Mouse (Mus musculus) adrenal gland, adult 2 months (tissue): ENCODE measurements around the gene Ssbp3. TPM values are rescaled to one million over a fixed set of nuclear protein-coding genes. Genes with fewer than 3 reads are reported as not detected.

Experiments
- DNase-seq: peaks from one replicate; pipeline ENCODE4 v3.0.0; 2021
- long read RNA-seq: library from polyadenylated mRNA; stranded (forward); transcript quantifications from one replicate; pipeline ENCODE4 v2.0.0, GENCODE M21; 2021
- polyA plus RNA-seq: library from polyadenylated mRNA; depleted of rRNA; stranded (reverse); fragments of >200 nt; gene quantifications from 2 replicates; pipeline ENCODE4 v1.2.3, GENCODE M21; 2012; rRNA removed
- total RNA-seq, 2 experiments: library from RNA; stranded (reverse); gene quantifications; 2 replicates each; pipeline ENCODE4 v1.2.3; 2021

Ssbp3 gene
- total RNA-seq (10 to 100 TPM; 73.9 to 88.5 TPM), polyA plus RNA-seq (54.3 and 85.0 TPM in 2 replicates)
- long read RNA-seq, transcript Ssbp3-202 (17 exons, 1,924 nt) = major isoform, 58 of 81 reads
- long read RNA-seq, partial matches to known transcripts = 6 of 81 reads
- long read RNA-seq, other reads (novel, unspliced or antisense) = 16 of 81 reads

- DNase-seq = peak; percentile 83
Measured at GRCm38 (mm10) chr4:106910201-106911172, at the start of gene Ssbp3. Gene Ssbp3 (plus strand): TSS chr4:106910701.

DNA sequence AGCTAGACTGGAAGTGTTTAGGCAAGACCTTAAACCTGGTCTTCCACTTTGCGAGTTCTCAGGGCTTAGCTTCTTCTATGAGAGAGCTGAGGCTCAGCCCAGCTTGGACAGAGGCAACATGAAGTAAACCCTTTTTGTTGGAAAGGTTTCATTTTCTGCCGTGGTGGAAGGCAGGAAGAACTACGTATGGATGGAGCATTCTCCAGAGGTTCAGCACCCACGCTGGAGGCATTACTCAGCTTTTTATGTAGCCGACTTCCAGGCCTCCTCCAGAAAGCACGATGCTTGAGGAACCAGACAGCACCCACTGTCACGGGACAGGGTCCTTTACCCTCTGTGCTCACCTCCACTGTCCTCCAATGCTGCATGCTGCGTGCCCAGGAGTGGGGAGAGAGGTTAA lies 48.6 kb upstream of the Ssbp3 start:
- no peak for DNase-seq

GRCm38 (mm10) chr4:106862317-106862716 lies 48.2 kb upstream of the Ssbp3 start:
- DNase-seq = no peak

DNA sequence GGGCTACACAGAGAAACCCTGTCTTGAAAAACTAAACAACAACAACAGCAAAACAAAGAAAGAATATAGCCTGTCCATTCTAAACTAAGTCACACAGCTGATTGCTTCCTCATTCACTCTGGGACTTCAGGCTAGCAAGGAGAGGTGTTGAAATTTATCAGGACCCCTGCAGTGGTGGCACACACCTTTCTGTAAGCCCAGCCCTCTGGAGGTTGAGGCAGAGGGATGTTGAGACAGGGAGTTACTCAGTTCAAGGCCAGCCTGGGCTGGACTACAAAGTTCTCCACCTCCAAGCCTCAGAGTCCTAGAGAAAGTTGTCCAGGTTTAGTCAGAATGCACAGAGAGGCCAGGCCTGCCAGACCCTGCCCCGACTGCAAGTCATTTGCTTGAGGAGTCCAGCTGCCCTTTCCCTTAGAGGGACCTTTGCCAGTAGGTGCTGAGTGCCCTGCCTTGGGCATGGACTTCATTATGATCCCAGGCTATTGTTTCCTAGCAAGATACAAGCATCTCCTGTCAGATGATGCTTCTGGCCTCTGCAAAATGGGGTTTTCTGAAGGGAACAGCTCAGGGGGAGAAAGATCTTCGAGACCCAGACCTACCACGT lies 47.6 kb upstream of the Ssbp3 start:
- DNase-seq = no peak

- no peak for DNase-seq
Measured at GRCm38 (mm10) chr4:106865415-106866110, 44.9 kb upstream of the Ssbp3 start.

- no peak for DNase-seq
Measured at GRCm38 (mm10) chr4:106866381-106866780, 44.1 kb upstream of the Ssbp3 start.

GRCm38 (mm10) chr4:106866845-106867244 lies 43.7 kb upstream of the Ssbp3 start:
- peak; percentile 62 for DNase-seq

DNA sequence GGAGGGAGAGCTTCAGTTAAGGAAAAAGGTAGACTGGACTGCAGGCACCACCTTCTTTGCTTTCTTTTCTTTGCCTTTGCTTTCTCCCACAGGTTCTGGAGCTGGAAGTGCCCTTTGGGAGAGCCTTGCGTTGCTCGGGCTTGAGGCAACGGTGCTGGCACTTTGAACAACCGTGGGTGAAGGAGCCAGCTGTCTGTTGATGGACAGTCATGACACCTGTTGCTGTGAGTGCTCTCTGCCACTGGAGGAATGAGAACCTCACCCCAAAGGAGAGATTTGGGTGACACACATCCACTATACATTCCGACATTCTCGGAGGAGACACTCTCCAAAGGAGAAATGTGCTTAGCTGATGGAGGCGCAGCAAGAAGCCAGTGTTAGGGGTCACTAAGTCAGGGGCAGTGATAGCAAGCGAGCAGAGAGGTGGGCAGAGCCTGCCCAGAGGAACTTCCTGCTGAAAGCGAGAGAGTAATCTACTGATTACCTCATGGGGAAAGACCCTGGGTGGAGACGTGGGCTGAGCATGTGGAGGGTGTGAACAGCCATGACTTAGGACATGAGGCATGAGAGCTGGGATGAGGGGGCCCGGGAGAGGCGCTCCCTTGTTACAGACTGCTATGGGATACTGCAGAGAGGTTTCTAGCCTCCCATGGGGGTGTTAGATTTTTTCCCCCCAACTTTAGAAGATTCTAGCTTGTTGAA lies 41.6 kb upstream of the Ssbp3 start:
- no peak for DNase-seq

DNA sequence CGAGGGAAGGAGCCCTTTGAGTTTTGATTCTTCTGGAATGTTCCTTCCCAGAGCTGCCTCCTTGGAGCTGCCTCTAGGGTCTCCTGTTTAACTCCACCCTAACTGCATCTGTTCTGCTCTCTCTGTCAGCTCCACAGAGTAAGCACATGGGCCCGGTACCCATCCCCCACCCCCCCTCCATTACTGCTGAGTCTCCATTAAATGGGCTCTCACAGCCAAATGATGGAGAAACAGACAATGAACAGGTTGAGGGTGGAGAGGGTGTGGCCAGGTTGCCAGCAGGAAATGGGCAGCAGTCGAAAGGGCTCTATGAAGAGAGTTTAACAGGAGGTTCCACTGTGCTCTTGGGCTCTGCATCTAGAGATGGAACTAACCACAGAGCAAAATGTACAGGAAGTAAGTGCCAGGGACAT lies 41.0 kb upstream of the Ssbp3 start:
- no peak for DNase-seq

- no peak for DNase-seq
Measured at GRCm38 (mm10) chr4:106870556-106870955, 39.9 kb upstream of the Ssbp3 start.

DNA sequence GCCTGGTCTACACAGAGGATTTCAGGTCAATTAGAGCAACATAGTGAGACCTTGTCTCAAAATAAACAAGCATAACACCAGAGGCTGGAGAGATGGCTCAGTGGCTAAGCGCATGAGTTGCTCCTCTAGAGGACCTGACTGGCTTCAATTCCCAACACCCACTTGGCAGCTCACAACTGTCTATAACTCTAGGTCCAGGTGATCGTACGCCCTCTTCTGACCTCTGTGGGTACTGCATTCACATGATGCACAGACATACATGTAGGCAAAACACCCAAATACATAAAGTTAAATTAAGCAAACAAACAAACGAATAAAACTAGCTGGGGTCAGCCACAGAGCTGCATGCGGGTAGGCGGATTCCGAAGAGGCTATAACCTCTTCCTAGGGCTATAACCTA lies 36.0 kb upstream of the Ssbp3 start:
- DNase-seq = no peak

- DNase-seq = no peak
Measured at GRCm38 (mm10) chr4:106881101-106881500, 29.4 kb upstream of the Ssbp3 start.

DNA sequence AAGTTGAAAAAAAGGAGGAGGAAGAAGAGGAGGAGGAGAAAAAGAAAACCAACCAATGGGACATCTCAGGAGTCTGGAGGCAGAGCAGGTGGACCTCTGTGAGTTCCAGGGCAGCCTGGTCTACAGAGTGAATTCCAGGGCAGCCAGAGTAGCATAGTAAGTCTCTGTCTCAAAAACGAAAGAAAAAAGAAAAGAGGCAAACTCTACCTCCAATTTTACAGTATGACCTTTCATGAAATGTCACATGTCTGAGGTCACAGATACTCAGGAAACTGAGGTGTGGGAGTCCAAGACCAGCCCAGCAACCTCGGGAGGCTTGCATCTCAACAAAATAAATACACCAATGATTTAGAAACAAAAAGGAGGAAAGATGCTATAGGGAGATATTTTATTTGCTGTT lies 27.4 kb upstream of the Ssbp3 start:
- no peak for DNase-seq

DNA sequence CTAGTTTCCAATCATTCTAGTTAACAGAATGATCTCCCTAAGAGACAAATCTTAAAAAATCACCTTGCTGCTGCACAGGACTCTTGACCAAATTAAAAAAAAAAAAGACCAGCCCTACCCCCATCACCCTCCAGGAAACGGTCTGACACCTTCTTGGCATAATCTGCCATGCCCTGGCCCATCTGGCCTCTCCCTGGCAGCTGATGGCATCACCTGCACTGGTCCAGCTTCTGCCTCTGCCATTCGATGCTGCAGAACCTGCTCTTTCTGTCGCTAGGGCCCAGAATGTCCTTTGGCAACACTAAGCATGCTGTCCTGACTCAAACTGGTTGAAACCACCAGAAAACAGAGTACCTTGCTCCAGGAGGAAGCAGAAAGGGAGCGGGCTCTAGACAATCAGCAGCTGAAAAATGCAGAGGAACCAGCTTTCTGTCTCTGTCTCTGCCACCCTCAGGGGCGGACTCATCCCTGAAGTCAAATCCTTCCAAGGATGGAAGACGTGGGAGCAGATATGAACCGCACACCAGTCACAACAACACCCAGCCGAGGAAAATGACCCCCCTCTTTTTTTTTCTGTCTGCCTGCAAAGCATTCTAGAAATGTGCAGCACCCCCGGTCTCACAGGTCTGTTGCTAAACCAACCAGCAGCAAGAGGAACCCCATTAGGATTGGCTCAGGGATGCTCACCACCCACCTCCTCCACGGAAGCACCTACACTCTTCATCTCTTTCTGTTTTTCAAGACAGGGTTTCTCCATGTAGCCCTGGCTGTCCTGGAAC lies 24.0 kb upstream of the Ssbp3 start:
- DNase-seq = no peak

GRCm38 (mm10) chr4:106896086-106896485 lies 14.4 kb upstream of the Ssbp3 start:
- DNase-seq = no peak

DNA sequence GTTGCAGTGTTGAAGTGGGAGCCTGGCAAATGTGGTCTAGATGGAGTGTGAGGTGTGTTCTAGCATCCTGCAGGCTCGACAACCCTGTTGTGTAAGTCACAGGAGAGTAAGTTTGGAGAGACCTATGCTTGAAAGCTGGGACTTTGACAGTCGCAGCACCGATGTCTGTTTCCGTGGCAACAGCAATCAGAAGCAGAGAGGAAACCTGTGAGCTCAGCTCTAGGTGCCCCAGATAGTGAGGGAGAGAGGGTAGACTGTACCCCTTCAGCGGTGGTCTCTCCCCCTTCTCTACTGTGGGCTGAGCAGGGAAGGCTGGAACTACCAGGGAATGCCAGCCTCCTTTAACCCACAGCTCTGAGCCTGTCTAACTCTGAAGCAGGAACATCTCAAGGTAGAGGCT lies 11.6 kb upstream of the Ssbp3 start:
- DNase-seq = no peak

GRCm38 (mm10) chr4:106899471-106899870 lies 11.0 kb upstream of the Ssbp3 start:
- no peak for DNase-seq

DNA sequence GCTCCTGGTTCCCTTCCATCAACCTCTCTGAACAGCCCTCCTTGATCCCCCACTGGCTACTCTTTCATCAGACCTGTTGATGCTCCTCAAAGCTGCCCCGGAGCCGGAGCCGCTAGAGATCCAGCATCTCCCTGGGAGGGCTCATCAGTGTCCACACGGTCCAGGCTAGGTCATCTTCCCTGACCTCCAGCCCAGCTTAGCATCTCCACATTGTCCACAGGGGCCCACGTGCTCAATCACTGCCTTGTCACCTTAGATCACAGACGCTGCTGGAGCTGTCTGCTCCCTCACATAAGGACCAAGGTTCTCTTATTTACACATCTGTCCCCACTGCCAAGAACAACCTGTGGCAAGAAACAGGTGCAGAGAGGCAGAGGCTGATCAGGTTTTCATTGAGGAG lies 9.8 kb upstream of the Ssbp3 start:
- no peak for DNase-seq

GRCm38 (mm10) chr4:106901610-106902009 lies 8.9 kb upstream of the Ssbp3 start:
- DNase-seq = no peak

GRCm38 (mm10) chr4:106902157-106902556 lies 8.3 kb upstream of the Ssbp3 start:
- peak; percentile 41 for DNase-seq

GRCm38 (mm10) chr4:106905898-106906297 lies 4.6 kb upstream of the Ssbp3 start:
- no peak for DNase-seq
